Comparison of ENCODE assay signal across 16 mouse cellular contexts in genomic region chr7:138400506-138401272, GRCm38 (mm10).
"Had no signal": no experiment of that assay in that cellular context is flagged by ENCODE, and none has a peak within 500 bp of the region (broad histone marks: within the 10 kb centered on the region; RNA-seq: fewer than 3 reads in every experiment).

No protein-coding gene starts in this region.

- DNase-seq: retina, postnatal 1 day; right cerebral cortex, adult 18-20 months; right cerebral cortex, postnatal 14 days; right cerebral cortex, postnatal 25 days; right cerebral cortex, postnatal 4 days; thymus, adult 18-20 months; thymus, adult 2 months; thymus, postnatal 14 days; thymus, postnatal 25 days; thymus, postnatal 36 days; thymus, postnatal 4 days had no signal

- H3K4me2 ChIP-seq: neural tube, embryonic 12.5 days; neural tube, embryonic 13.5 days; neural tube, embryonic 15.5 days; stomach, embryonic 15.5 days had no signal

- H3K9me3 ChIP-seq: neural tube, embryonic 12.5 days; neural tube, embryonic 13.5 days; neural tube, embryonic 15.5 days; stomach, embryonic 15.5 days had no signal

- H3K36me3 ChIP-seq: neural tube, embryonic 12.5 days; neural tube, embryonic 13.5 days; neural tube, embryonic 15.5 days; stomach, embryonic 15.5 days had no signal

- H3K9ac ChIP-seq: neural tube, embryonic 12.5 days; neural tube, embryonic 13.5 days; neural tube, embryonic 15.5 days; stomach, embryonic 15.5 days had no signal

- H3K4me3 ChIP-seq: neural tube, embryonic 12.5 days; neural tube, embryonic 13.5 days; neural tube, embryonic 15.5 days; stomach, embryonic 15.5 days had no signal

- H3K27ac ChIP-seq: neural tube, embryonic 12.5 days; neural tube, embryonic 13.5 days; neural tube, embryonic 15.5 days; stomach, embryonic 15.5 days; stomach, postnatal 0 days had no signal
